Mouse (Mus musculus) embryonic facial prominence, embryonic 14.5 days (tissue): ENCODE results near the gene Islr. TPM values are rescaled to one million over a fixed set of nuclear protein-coding genes. Genes with fewer than 3 reads are reported as not detected.

Source experiments
- ATAC-seq: fragments of 200-750 bp; cut with Nextera tagmentation; 2 replicates; pipeline ENCODE4 v1.8.0; 2017; ENCODE audit warnings: low read depth, moderate number of reproducible peaks, moderate TSS enrichment
- DNase-seq: peaks from one replicate; pipeline ENCODE4 v3.0.0-alpha.2; 2015; ENCODE audit warnings: low spot score
- H3K27ac ChIP-seq: fragments of 300-500 bp; sonication (generic); replicated peaks from 2 replicates; pipeline ENCODE4 v1.5.1; 2014; ENCODE audit warnings: low read depth, mild to moderate bottlenecking, low read length, moderate library complexity
- H3K27me3 ChIP-seq: fragments of 300-500 bp; sonication (generic); replicated peaks from 2 replicates; pipeline ENCODE4 v1.6.1; 2014; ENCODE audit warnings: low read length; ENCODE audit not compliant: control insufficient read depth, insufficient read depth
- H3K36me3 ChIP-seq: fragments of 300-500 bp; sonication (generic); 2 replicates; pipeline ENCODE4 v1.6.1; 2014; ENCODE audit warnings: low read length, mixed read lengths; ENCODE audit not compliant: control insufficient read depth, insufficient read depth
- H3K4me1 ChIP-seq: fragments of 300-500 bp; sonication (generic); 2 replicates; pipeline ENCODE4 v1.6.1; 2014; ENCODE audit warnings: antibody characterized with exemption, low read length; ENCODE audit not compliant: control insufficient read depth, insufficient read depth
- H3K4me2 ChIP-seq: fragments of 300-500 bp; sonication (generic); 2 replicates; pipeline ENCODE4 v1.6.1; 2014; ENCODE audit warnings: low read depth, mild to moderate bottlenecking, low read length, moderate library complexity, mixed read lengths
- H3K4me3 ChIP-seq: fragments of 300-500 bp; sonication (generic); 2 replicates; pipeline ENCODE4 v1.5.1; 2014; ENCODE audit warnings: low read depth, mild to moderate bottlenecking, low read length
- H3K9ac ChIP-seq: fragments of 300-500 bp; sonication (generic); 2 replicates; pipeline ENCODE4 v1.6.1; 2014; ENCODE audit warnings: low read depth, mild to moderate bottlenecking, low read length, moderate library complexity, mixed read lengths
- H3K9me3 ChIP-seq: fragments of 300-500 bp; sonication (generic); 2 replicates; pipeline ENCODE4 v1.6.1; 2016; ENCODE audit warnings: low read length; ENCODE audit not compliant: control insufficient read depth
- WGBS: fragments of 180-500 bp; shearing (Covaris S2); extraction: QIAGEN DNeasy Blood & Tissue Kit; methylation state at CpG from one replicate; pipeline ENCODE4 v1.1.7; 2014; 5-methylcytosine and 5-hydroxymethylcytosine counted together
- polyA plus RNA-seq: library from polyadenylated mRNA; unstranded; fragments of >200 nt; fragmentation: Nextera tagmentation; extraction: Ambion mirVana; gene quantifications from 2 replicates; pipeline ENCODE4 v1.2.1, GENCODE M21; 2014

Islr gene
- polyA plus RNA-seq, 1 experiment from 2014 or later, result 118 TPM

GRCm38 (mm10) chr9:58195671-58196070, 8.4 kb downstream of the Islr start:
- no peaks in the 10 kb centered on the region for H3K9me3 ChIP-seq
- no peak for DNase-seq
- 0 out of 2 replicates have a peak overlapping the region, but pooled peaks have one; percentile 58 for H3K4me2 ChIP-seq
- H3K36me3 ChIP-seq, result no peaks in the 10 kb centered on the region
- no peak overlapping the region for H3K27ac ChIP-seq
- H3K9ac ChIP-seq, result no peak overlapping the region
- no CpG with 5 or more reads among the region's 1 CpGs for WGBS
- peaks cover 29% of the 10 kb centered on the region for H3K4me1 ChIP-seq
- peaks cover 63% of the 10 kb centered on the region for H3K27me3 ChIP-seq
- H3K4me3 ChIP-seq, result no peak overlapping the region
- no peak for ATAC-seq

- no peaks in the 10 kb centered on the region for H3K9me3 ChIP-seq
- DNase-seq, result no peak
- no peak for ATAC-seq
- H3K4me2 ChIP-seq, result no peak overlapping the region
- H3K9ac ChIP-seq, result no peak overlapping the region
- H3K4me1 ChIP-seq, result peaks cover 27% of the 10 kb centered on the region
- H3K4me3 ChIP-seq, result no peak overlapping the region
- peaks cover 49% of the 10 kb centered on the region for H3K27me3 ChIP-seq
- H3K27ac ChIP-seq, result no peak overlapping the region
- no peaks in the 10 kb centered on the region for H3K36me3 ChIP-seq
- WGBS, result 56% methylated on average over 9 of the region's 9 CpGs
Measured at GRCm38 (mm10) chr9:58194222-58194621, 9.9 kb downstream of the Islr start.

- no peak overlapping the region for H3K4me3 ChIP-seq
- ATAC-seq (no peak), DNase-seq (no peak)
- no peaks in the 10 kb centered on the region for H3K4me1 ChIP-seq
- no peak overlapping the region for H3K9ac ChIP-seq
- no peaks in the 10 kb centered on the region for H3K27me3 ChIP-seq
- no peak overlapping the region for H3K27ac ChIP-seq
- no peak overlapping the region for H3K4me2 ChIP-seq
- no peaks in the 10 kb centered on the region for H3K36me3 ChIP-seq
- whole genome bisulfite sequencing, result 70% methylated on average over 6 of the region's 6 CpGs
- H3K9me3 ChIP-seq, result no peaks in the 10 kb centered on the region
Measured at GRCm38 (mm10) chr9:58184456-58184855, 19.6 kb downstream of the Islr start.

- H3K4me3 ChIP-seq, result no peak overlapping the region
- ATAC-seq (no peak), DNase-seq (no peak)
- H3K4me2 ChIP-seq, result no peak overlapping the region
- no peak overlapping the region for H3K27ac ChIP-seq
- H3K27me3 ChIP-seq, result no peaks in the 10 kb centered on the region
- no peaks in the 10 kb centered on the region for H3K9me3 ChIP-seq
- no peak overlapping the region for H3K9ac ChIP-seq
- H3K36me3 ChIP-seq, result no peaks in the 10 kb centered on the region
- WGBS, result 95% methylated on average over 2 of the region's 2 CpGs
- peaks cover 14% of the 10 kb centered on the region for H3K4me1 ChIP-seq
Measured at GRCm38 (mm10) chr9:58179390-58179789, 24.7 kb downstream of the Islr start.

GRCm38 (mm10) chr9:58177165-58177564, 26.9 kb downstream of the Islr start:
- Histone ChIP-seq H3K4me2 (no peak overlapping the region), H3K9ac (no peak overlapping the region), H3K4me3 (no peak overlapping the region), H3K27me3 (no peaks in the 10 kb centered on the region), H3K27ac (no peak overlapping the region), H3K9me3 (0 out of 2 replicates have a peak, but pooled peaks cover 3% of the 10 kb centered on the region), H3K4me1 (peaks cover 14% of the 10 kb centered on the region), H3K36me3 (no peaks in the 10 kb centered on the region)
- 74% methylated on average over 4 of the region's 4 CpGs for WGBS
- DNase-seq (no peak), ATAC-seq (no peak)

- 21% methylated on average over 5 of the region's 5 CpGs for WGBS
- no peak overlapping the region for H3K9ac ChIP-seq
- H3K9me3 ChIP-seq, result 0 out of 2 replicates have a peak, but pooled peaks cover 3% of the 10 kb centered on the region
- H3K4me3 ChIP-seq, result no peak overlapping the region
- ATAC-seq (peak; percentile 37; the same call in 1 of the 2 replicates), DNase-seq (peak; percentile 81)
- H3K4me2 ChIP-seq, result no peak overlapping the region
- peak overlapping the region; percentile 66 for H3K27ac ChIP-seq
- H3K27me3 ChIP-seq, result no peaks in the 10 kb centered on the region
- H3K4me1 ChIP-seq, result peaks cover 14% of the 10 kb centered on the region
- H3K36me3 ChIP-seq, result no peaks in the 10 kb centered on the region
Measured at GRCm38 (mm10) chr9:58175745-58176487, 28.2 kb downstream of the Islr start.

GRCm38 (mm10) chr9:58174818-58175251, 29.3 kb downstream of the Islr start:
- WGBS, result 35% methylated on average over 5 of the region's 5 CpGs
- H3K36me3 ChIP-seq, result no peaks in the 10 kb centered on the region
- H3K27ac ChIP-seq, result peak overlapping the region; percentile 66; the same call in 1 of the 2 replicates
- peaks cover 14% of the 10 kb centered on the region for H3K4me1 ChIP-seq
- H3K9ac ChIP-seq, result no peak overlapping the region
- H3K27me3 ChIP-seq, result no peaks in the 10 kb centered on the region
- DNase-seq (peak; percentile 72), ATAC-seq (peak; percentile 68; the same call in 1 of the 2 replicates)
- H3K4me3 ChIP-seq, result no peak overlapping the region
- no peak overlapping the region for H3K4me2 ChIP-seq
- H3K9me3 ChIP-seq, result 0 out of 2 replicates have a peak, but pooled peaks cover 3% of the 10 kb centered on the region

- no peak for DNase-seq
- Histone ChIP-seq H3K27ac (no peak overlapping the region), H3K9ac (no peak overlapping the region), H3K4me2 (no peak overlapping the region), H3K9me3 (0 out of 2 replicates have a peak, but pooled peaks cover 3% of the 10 kb centered on the region), H3K27me3 (no peaks in the 10 kb centered on the region), H3K36me3 (no peaks in the 10 kb centered on the region), H3K4me1 (peaks cover 26% of the 10 kb centered on the region), H3K4me3 (no peak overlapping the region)
- 59% methylated on average over 2 of the region's 2 CpGs for WGBS
- ATAC-seq, result no peak
Measured at GRCm38 (mm10) chr9:58172863-58173262, 31.2 kb downstream of the Islr start.
